Mouse (Mus musculus) G1E (cell line): ENCODE measurements around the gene Fgf9. TPM values are rescaled to one million over a fixed set of nuclear protein-coding genes. Genes with fewer than 3 reads are reported as not detected.

ENCODE experiments used
- ATAC-seq: 2 replicates; pipeline ENCODE4 v1.8.0; 2016; ENCODE audit warnings: mild to moderate bottlenecking; ENCODE audit not compliant: insufficient number of reproducible peaks, poor library complexity, low FRiP score, severe bottlenecking; ENCODE audit errors: extremely low read depth
- DNase-seq: peaks from one replicate; pipeline ENCODE4 v3.0.0; 2012; ENCODE audit warnings: low spot score
- H3K27me3 ChIP-seq: 2 replicates; pipeline ENCODE4 v1.6.1; 2012; ENCODE audit warnings: mild to moderate bottlenecking, low read length, inconsistent platforms; ENCODE audit not compliant: insufficient read depth
- H3K36me3 ChIP-seq: replicated peaks from 2 replicates; pipeline ENCODE3; 2012; ENCODE audit warnings: mild to moderate bottlenecking, inconsistent platforms
- H3K4me1 ChIP-seq: 2 replicates; pipeline ENCODE4 v1.6.1; 2012; ENCODE audit warnings: low read depth, low read length, inconsistent platforms, mixed read lengths; ENCODE audit not compliant: insufficient read depth
- H3K4me3 ChIP-seq: 2 replicates; pipeline ENCODE4 v1.5.1; 2012; ENCODE audit warnings: low read depth, mild to moderate bottlenecking, inconsistent platforms, low read length, moderate library complexity, mixed read lengths
- H3K9me3 ChIP-seq: replicated peaks from 2 replicates; pipeline ENCODE4 v1.6.1; 2012; ENCODE audit warnings: inconsistent platforms
- CTCF ChIP-seq: IDR thresholded peaks from 2 replicates; pipeline ENCODE4 v1.5.1; 2012; ENCODE audit warnings: low read depth, low read length, inconsistent platforms, mixed read lengths
- GATA1 ChIP-seq: IDR thresholded peaks from 2 replicates; pipeline ENCODE4 v1.6.1; 2012; ENCODE audit warnings: borderline replicate concordance, low read length, inconsistent platforms, mixed read lengths
- GATA2 ChIP-seq: IDR thresholded peaks from 2 replicates; pipeline ENCODE4 v1.6.1; 2012; ENCODE audit warnings: low read depth, low read length, inconsistent platforms, borderline replicate concordance
- POLR2AphosphoS5 ChIP-seq: IDR thresholded peaks from 2 replicates; pipeline ENCODE4 v1.6.1; 2012; ENCODE audit warnings: low read depth, low read length, inconsistent platforms; ENCODE audit not compliant: insufficient replicate concordance
- TAL1 ChIP-seq: conservative IDR thresholded peaks from 2 replicates; pipeline ENCODE4 v1.6.1; 2012; ENCODE audit warnings: low read depth, low read length, inconsistent platforms, mixed read lengths
- polyA plus RNA-seq: library from polyadenylated mRNA; stranded (reverse); fragments of >175 nt; gene quantifications from 2 replicates; pipeline ENCODE4 v1.2.3, GENCODE M21; 2012
- total RNA-seq, 2 experiments: library from RNA; stranded (forward) in 1 of 2; stranded (reverse) in 1 of 2; fragments of 200-1000 nt in 1 of 2; fragments of >200 nt in 1 of 2; fragmentation: Nextera tagmentation in 1 of 2; gene quantifications; 2 replicates each; pipeline ENCODE4 v1.2.3; 2014 to 2017

The Fgf9 gene
- total and polyA plus RNA-seq, 3 experiments: 0.05 TPM; not detected in 2

DNA sequence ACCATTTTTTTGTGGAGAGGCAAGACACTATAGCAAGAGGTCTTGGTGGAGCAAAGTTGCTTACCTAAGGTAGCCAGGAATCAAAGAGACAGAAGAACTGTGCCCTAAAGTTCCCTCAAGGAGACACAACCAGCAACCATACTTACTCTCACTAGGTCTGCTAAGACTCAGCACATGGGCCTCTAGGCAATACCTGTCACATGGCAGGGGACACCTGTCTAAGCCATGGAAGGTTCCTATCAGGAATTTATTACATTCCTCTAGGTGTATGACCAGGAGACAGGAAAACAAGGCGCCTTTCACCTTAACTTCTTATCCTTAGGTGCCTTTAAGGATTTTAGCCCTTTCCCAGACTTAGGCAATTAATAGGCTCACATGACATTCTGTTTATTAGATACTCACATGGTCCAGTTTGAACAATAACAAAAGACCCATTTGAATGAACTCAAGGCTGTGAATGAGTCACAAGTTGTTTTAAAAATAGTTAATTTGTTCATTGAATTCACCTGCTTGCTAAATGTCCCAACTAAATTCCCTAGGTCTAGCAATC is 69.2 kb downstream of the Fgf9 start:
- H3K4me3 ChIP-seq: no peak overlapping the region
- no peaks in the 10 kb centered on the region for H3K4me1 ChIP-seq
- DNase-seq (no peak), ATAC-seq (no peak)
- no peaks in the 10 kb centered on the region for H3K27me3 ChIP-seq
- H3K36me3 ChIP-seq: no peaks in the 10 kb centered on the region
- no peak for TF ChIP-seq POLR2AphosphoS5
- TF ChIP-seq GATA1: no peak
- no peak for TF ChIP-seq TAL1
- TF ChIP-seq GATA2: no peak
- TF ChIP-seq CTCF: no peak
- peaks cover 4% of the 10 kb centered on the region for H3K9me3 ChIP-seq

DNA sequence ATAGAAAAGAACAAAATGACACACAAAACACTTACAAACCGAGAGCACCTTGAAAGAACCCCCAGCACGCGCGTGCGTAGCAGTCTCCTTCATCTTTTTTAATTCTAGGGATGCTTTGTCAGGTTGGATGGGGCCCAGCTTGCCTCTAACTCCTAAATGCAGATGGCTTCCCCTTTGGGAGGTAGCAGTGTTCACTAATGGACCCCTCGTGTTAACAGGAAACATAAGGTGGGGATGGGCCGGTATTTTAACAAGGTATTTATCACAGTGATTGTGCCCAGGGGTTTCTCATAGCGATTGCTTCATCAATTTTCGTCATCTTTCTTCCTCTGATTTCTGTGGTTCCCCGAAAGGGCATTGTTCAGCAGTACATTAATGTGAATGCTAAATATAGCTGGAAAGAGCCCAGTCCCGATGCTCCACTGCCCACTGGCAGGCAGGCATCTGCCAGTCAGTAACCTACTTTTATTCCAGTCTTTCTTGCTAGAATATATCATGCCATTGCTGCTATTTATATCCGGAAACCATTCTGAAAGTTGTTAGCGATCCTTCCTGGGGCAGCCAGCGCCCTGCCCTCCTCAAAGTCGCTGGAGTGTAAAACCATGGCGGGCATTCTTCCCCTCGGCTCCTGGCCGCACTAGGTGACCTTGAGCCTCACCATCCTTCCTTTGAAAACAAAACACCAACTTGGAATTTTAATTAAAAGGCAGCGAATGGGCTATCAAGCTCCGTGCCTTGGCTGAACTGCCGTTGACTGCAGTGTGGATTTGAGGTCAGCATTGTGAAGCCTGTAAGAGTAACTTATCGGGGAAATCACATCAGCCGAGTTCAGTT is 79.5 kb downstream of the Fgf9 start:
- no peak for DNase-seq
- ATAC-seq: no peak
- peaks cover 45% of the 10 kb centered on the region for H3K9me3 ChIP-seq
- H3K4me1 ChIP-seq: no peaks in the 10 kb centered on the region
- H3K27me3 ChIP-seq: no peaks in the 10 kb centered on the region
- H3K36me3 ChIP-seq: no peaks in the 10 kb centered on the region
- H3K4me3 ChIP-seq: no peak overlapping the region
- TF ChIP-seq POLR2AphosphoS5: no peak
- no peak for TF ChIP-seq TAL1
- no peak for TF ChIP-seq CTCF
- no peak for TF ChIP-seq GATA2
- TF ChIP-seq GATA1: no peak

DNA sequence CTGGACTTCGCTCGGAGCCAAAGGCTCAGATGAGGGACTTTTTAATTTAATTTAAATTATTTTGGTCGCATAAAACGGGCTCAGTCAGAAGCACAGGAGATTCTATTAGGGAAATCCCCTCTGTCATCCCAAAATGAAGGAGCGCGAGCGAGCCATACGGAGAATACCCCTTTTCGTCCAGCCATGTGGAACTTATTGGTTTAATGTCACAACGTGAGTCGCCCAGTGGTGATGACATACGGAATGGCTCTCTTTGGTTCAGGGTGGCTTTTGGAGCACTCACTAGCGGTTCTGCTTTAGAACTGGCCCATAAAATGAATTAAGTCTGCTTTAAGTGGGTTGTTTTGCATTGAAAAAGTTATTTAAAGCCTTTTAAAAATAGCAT is 80.1 kb downstream of the Fgf9 start:
- ATAC-seq: no peak
- DNase-seq: no peak
- Histone ChIP-seq H3K4me1 (no peaks in the 10 kb centered on the region), H3K36me3 (no peaks in the 10 kb centered on the region), H3K27me3 (no peaks in the 10 kb centered on the region), H3K9me3 (peaks cover 45% of the 10 kb centered on the region), H3K4me3 (no peak overlapping the region)
- TF ChIP-seq GATA2: no peak
- no peak for TF ChIP-seq POLR2AphosphoS5
- TF ChIP-seq GATA1: no peak

DNA sequence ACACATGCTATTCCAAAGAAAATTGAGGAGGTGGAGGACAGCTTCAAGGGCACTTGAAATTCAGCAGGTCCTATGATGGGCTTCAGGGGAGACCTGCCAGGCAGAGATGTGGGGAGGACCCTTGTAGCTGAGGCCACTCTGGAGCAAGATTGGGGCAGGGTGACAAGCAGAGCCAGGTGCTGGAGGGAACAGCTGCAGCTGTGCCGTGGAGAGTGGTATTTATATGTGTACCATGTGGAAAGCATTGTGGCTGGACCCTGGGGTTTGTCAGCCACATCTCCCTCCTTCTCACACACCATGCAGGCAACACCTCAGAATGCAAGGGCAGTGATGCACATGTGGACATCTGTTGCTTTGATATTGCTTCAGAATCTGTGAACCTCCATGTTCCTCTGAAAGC is 81.8 kb downstream of the Fgf9 start:
- H3K4me3 ChIP-seq: no peak overlapping the region
- DNase-seq: no peak
- H3K4me1 ChIP-seq: no peaks in the 10 kb centered on the region
- TF ChIP-seq GATA1: no peak
- no peak for ATAC-seq
- H3K27me3 ChIP-seq: no peaks in the 10 kb centered on the region
- H3K9me3 ChIP-seq: peaks cover 43% of the 10 kb centered on the region
- no peaks in the 10 kb centered on the region for H3K36me3 ChIP-seq

DNA sequence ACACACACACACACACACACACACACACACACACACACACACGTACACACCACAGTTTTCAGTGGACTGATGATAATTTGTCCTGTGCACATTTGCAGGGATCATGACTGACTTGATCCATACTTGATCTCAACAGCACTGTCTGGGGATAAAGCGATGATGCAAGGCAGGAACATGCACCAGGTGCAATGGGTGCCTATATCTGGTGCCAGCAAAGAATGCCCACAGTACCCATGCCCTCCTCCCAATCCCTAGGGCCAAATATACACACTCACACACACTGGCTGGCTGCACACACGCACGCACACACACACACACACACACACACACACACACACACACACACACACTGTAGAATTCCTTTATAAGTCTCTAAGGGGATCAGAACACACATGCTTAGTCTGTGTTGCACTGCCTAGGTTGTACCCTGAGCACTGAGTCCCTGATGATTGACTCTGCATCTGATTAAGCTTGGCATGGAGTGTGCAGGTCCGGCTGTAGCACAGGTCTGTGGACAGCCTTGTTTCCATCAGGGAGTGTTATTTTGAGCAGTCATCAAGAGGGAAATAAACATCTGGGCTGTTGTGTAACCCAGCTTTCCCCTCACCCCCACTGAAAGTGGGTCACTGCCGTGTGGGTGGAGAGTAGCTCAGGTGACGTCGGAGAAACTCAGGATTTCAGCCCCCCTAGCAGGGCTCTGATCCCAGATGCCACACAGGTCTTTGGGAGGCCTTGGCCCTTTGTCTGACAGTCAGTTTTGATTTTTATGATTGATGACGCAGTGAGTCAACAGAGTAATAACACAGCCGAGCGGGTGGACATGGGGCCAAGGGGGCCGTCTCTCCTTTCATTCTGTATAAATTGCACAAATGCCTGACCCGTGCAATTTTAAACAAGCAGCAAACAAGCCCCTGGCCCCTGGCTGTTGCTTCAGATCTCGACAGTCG is 83.4 kb downstream of the Fgf9 start:
- Histone ChIP-seq H3K4me1 (no peaks in the 10 kb centered on the region), H3K27me3 (no peaks in the 10 kb centered on the region), H3K36me3 (no peaks in the 10 kb centered on the region), H3K4me3 (no peak overlapping the region), H3K9me3 (peaks cover 43% of the 10 kb centered on the region)
- DNase-seq (no peak), ATAC-seq (no peak)
- TF ChIP-seq TAL1 (no peak), GATA2 (no peak), GATA1 (no peak), CTCF (no peak), POLR2AphosphoS5 (no peak)

DNA sequence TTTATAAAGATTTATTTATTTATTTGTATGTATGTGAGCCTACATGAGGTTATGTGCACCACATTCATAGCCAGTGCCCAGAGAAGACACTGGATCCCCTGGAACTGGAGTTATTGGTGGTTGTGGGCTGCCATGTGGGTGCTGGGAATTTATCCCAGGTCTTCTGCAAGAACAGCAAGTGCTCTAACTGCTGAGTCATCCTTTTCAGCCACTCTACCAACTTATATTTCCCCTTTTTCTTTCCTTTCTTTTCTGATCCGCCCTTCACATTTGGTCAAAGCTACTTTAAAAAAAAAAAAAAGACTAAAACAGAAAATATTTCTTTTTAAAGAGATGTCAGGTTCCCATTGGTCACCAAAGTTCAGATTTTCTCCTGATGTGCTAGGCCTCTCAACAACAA is 90.3 kb downstream of the Fgf9 start:
- H3K4me3 ChIP-seq: no peak overlapping the region
- no peaks in the 10 kb centered on the region for H3K27me3 ChIP-seq
- TF ChIP-seq GATA2 (no peak), POLR2AphosphoS5 (no peak), CTCF (no peak), TAL1 (no peak), GATA1 (no peak)
- H3K36me3 ChIP-seq: no peaks in the 10 kb centered on the region
- H3K9me3 ChIP-seq: peaks cover 3% of the 10 kb centered on the region
- H3K4me1 ChIP-seq: no peaks in the 10 kb centered on the region
- ATAC-seq: no peak
- DNase-seq: no peak

Other genes with a start within 250 kb of the Fgf9 start
- gene Ska3, start 244.4 kb upstream of the Fgf9 start, total RNA-seq (2014; fragmentation: Nextera tagmentation): 49.3 and 50.3 TPM in 2 replicates
- gene Ska3, start 244.4 kb upstream of the Fgf9 start, total RNA-seq (2017): 38.5 and 47.4 TPM in 2 replicates
- 5.3 and 6.9 TPM in 2 replicates for gene Ska3, start 244.4 kb upstream of the Fgf9 start, polyA plus RNA-seq
- gene Mrpl57, start 244.3 kb upstream of the Fgf9 start, total RNA-seq (2014; fragmentation: Nextera tagmentation): 91.3 and 125 TPM in 2 replicates
- 87.8 and 125 TPM in 2 replicates for gene Mrpl57, start 244.3 kb upstream of the Fgf9 start, total RNA-seq (2017)
- gene Mrpl57, start 244.3 kb upstream of the Fgf9 start, polyA plus RNA-seq: 282 and 363 TPM in 2 replicates
- gene Zdhhc20, start 180.3 kb upstream of the Fgf9 start, total RNA-seq (2014; fragmentation: Nextera tagmentation): 20.5 and 21.2 TPM in 2 replicates
- 13.3 and 19.7 TPM in 2 replicates for gene Zdhhc20, start 180.3 kb upstream of the Fgf9 start, total RNA-seq (2017)
- gene Zdhhc20, start 180.3 kb upstream of the Fgf9 start, polyA plus RNA-seq: 0.46 and 1.0 TPM in 2 replicates
- 15.6 and 23.0 TPM in 2 replicates for gene Micu2, start 71.3 kb upstream of the Fgf9 start, total RNA-seq (2014; fragmentation: Nextera tagmentation)
- 40.5 and 46.9 TPM in 2 replicates for gene Micu2, start 71.3 kb upstream of the Fgf9 start, total RNA-seq (2017)
- gene Micu2, start 71.3 kb upstream of the Fgf9 start, polyA plus RNA-seq: 24.9 and 28.4 TPM in 2 replicates